Mouse (Mus musculus): ENCODE measurements at regions not wholly inside any gene's neighbourhood (a gene's known extent, or its start where the extent isn't known, plus 50 kb on each side); places are given as distances from the start of the nearest gene placed in this dataset.

DNA sequence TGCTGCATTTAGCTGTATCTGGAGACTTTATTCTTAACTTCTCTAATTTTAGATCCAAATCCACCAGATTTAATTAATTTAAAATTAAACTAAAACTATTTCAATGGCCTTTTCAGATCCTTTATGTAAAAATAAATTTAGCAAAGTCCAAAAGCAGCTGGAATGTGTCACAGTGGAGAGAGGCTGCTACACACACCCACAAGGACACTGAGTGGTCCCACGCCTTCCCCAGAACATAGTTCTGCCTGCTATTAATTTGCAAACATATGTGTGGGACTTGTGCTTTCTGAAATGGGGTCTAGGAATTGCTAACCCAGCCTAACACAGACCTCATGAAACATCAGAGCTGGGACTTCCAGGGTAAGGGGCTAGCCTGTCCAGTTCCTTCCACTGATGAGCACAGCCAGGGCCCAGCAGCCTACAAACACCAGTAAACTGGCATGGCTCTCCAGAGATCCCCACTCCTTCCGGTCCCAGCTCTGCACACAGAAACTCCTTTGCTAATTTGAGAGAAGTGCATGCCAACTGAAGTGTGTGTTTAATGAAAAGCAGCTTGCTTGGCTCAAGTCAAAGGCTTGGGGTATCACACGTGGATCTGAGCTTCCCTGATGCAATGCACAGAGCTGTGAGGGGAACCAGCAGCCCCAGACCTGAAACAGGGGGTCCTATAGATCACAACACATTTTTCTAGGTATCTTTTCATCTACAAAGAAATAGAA lies 142.8 kb downstream of the Psmg1 start:
- WGBS = 68% methylated on average over 3 of the region's 3 CpGs

DNA sequence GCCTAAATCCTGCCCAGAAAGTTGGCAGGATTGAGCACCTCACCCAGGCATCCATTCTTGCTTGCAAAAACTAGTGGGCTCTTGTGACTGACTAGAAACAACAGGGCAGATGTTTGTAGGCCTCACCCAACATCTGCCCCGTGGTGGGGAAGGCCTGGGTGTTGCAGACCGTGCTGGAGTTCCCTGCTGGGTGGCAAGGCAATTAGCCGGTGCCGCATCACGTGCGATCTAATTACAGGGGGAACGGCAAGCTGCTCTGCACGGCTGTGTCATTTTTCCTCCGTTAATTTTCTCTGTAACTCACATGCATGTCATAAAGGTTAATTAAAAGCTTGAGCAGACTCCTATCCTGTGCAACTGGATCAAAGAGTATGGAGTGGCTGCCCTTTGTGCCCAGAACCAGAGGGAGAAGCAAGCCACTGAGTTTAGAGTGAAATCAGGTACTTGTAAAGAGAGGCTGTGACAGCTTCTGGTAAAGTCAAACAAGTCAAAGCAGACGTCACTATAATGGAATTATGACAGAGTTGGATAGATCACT lies 143.5 kb downstream of the Ets2 start:
- no peak overlapping the region for H3K27ac ChIP-seq
- no peaks in the 10 kb centered on the region for H3K79me2 ChIP-seq (replicated peaks; ENCODE audit: control insufficient read depth, insufficient read depth, low read length)
- intact Hi-C loops (cut with DNase I) = no loop called here
- peaks cover 10% of the 10 kb centered on the region for H3K4me1 ChIP-seq (ENCODE audit: control insufficient read depth, insufficient read depth, low read length)
- no peak for TF ChIP-seq POLR2A (IDR thresholded peaks at IDR 0.05; ENCODE audit: insufficient read depth, low read depth, low read length)
- no peak for TF ChIP-seq EP300 (IDR thresholded peaks at IDR 0.05; ENCODE audit: insufficient read depth, low read depth, low read length)
- no peak for TF ChIP-seq CTCF (IDR thresholded peaks at IDR 0.05)
- H3K36me3 ChIP-seq (ENCODE audit: control insufficient read depth, insufficient read depth, low read length) = no peaks in the 10 kb centered on the region
- no peak overlapping the region for H3K9ac ChIP-seq (ENCODE audit: low read depth, low read length)
- 89% methylated on average over 10 of the region's 10 CpGs for WGBS
- DNase-seq = no peak
- no peaks in the 10 kb centered on the region for H3K27me3 ChIP-seq (ENCODE audit: control insufficient read depth, insufficient read depth, low read length)
- H3K4me3 ChIP-seq = no peak overlapping the region

More for the DNA sequence above, 142.8 kb downstream of the Psmg1 start:
- Histone ChIP-seq H3K4me1 (ENCODE audit: control insufficient read depth, insufficient read depth, low read length) (peaks cover 20% of the 10 kb centered on the region), H3K9ac (ENCODE audit: low read depth, low read length) (no peak overlapping the region), H3K27me3 (ENCODE audit: control insufficient read depth, insufficient read depth, low read length) (no peaks in the 10 kb centered on the region), H3K79me2 (replicated peaks; ENCODE audit: control insufficient read depth, insufficient read depth, low read length) (no peaks in the 10 kb centered on the region), H3K4me3 (no peak overlapping the region), H3K27ac (peak overlapping the region; percentile 29; the same call in 1 of the 2 replicates), H3K36me3 (ENCODE audit: control insufficient read depth, insufficient read depth, low read length) (no peaks in the 10 kb centered on the region)
- intact Hi-C loops (cut with DNase I) = no loop called here
- TF ChIP-seq CTCF (IDR thresholded peaks at IDR 0.05) (no peak), EP300 (IDR thresholded peaks at IDR 0.05; ENCODE audit: insufficient read depth, low read depth, low read length) (no peak), POLR2A (IDR thresholded peaks at IDR 0.05; ENCODE audit: insufficient read depth, low read depth, low read length) (no peak)
- DNase-seq = no peak

GRCm38 (mm10) chr16:95844691-95845090 lies 142.8 kb downstream of the Ets2 start:
- intact Hi-C loops (cut with DNase I) = no loop called here
- 66% methylated on average over 4 of the region's 4 CpGs for WGBS
- no peaks in the 10 kb centered on the region for H3K79me2 ChIP-seq (replicated peaks; ENCODE audit: control insufficient read depth, insufficient read depth, low read length)
- no peaks in the 10 kb centered on the region for H3K27me3 ChIP-seq (ENCODE audit: control insufficient read depth, insufficient read depth, low read length)
- H3K36me3 ChIP-seq (ENCODE audit: control insufficient read depth, insufficient read depth, low read length) = no peaks in the 10 kb centered on the region
- DNase-seq = no peak
- no peak overlapping the region for H3K9ac ChIP-seq (ENCODE audit: low read depth, low read length)
- no peak overlapping the region for H3K4me3 ChIP-seq
- H3K27ac ChIP-seq = no peak overlapping the region
- peaks cover 8% of the 10 kb centered on the region for H3K4me1 ChIP-seq (ENCODE audit: control insufficient read depth, insufficient read depth, low read length)
- TF ChIP-seq EP300 (IDR thresholded peaks at IDR 0.05; ENCODE audit: insufficient read depth, low read depth, low read length) = no peak
- TF ChIP-seq POLR2A (IDR thresholded peaks at IDR 0.05; ENCODE audit: insufficient read depth, low read depth, low read length) = no peak
- TF ChIP-seq CTCF (IDR thresholded peaks at IDR 0.05) = no peak

DNA sequence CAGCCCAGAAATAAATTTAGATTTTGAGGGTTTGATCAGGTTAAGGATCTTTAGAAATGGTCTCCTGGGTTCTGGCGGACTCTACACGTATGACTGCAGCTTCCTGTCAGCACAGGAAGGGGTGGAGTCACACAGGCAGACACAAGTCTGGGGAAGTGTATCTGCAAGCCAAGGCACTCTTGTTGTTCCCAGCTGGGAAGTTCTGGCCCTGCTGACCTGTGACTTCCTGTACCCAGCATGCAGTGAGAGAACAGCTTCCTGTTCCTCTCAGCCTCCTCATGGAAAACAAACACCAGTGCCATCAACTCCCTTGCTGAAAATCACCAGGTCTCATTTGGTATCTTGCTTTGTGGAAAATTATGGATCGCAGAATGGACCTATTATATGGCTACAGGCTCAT lies 140.9 kb downstream of the Ets2 start:
- Histone ChIP-seq H3K9ac (ENCODE audit: low read depth, low read length) (no peak overlapping the region), H3K4me3 (no peak overlapping the region), H3K27me3 (ENCODE audit: control insufficient read depth, insufficient read depth, low read length) (no peaks in the 10 kb centered on the region), H3K79me2 (replicated peaks; ENCODE audit: control insufficient read depth, insufficient read depth, low read length) (no peaks in the 10 kb centered on the region), H3K27ac (peak overlapping the region; percentile 47), H3K36me3 (ENCODE audit: control insufficient read depth, insufficient read depth, low read length) (no peaks in the 10 kb centered on the region), H3K4me1 (ENCODE audit: control insufficient read depth, insufficient read depth, low read length) (no peaks in the 10 kb centered on the region; the same call in 1 of the 2 replicates)
- TF ChIP-seq POLR2A (IDR thresholded peaks at IDR 0.05; ENCODE audit: insufficient read depth, low read depth, low read length) (no peak), EP300 (IDR thresholded peaks at IDR 0.05; ENCODE audit: insufficient read depth, low read depth, low read length) (peak; percentile 81)
- intact Hi-C loops (cut with DNase I) = no loop called here
- WGBS = 55% methylated on average over 3 of the region's 3 CpGs
- peak in 1 of 2 experiments; percentile 51 for DNase-seq

- TF ChIP-seq POLR2A (IDR thresholded peaks at IDR 0.05; ENCODE audit: insufficient read depth, low read depth, low read length) = no peak
- no peak for TF ChIP-seq EP300 (IDR thresholded peaks at IDR 0.05; ENCODE audit: insufficient read depth, low read depth, low read length)
- TF ChIP-seq CTCF (IDR thresholded peaks at IDR 0.05) = no peak
- Histone ChIP-seq H3K4me1 (ENCODE audit: control insufficient read depth, insufficient read depth, low read length) (peaks cover 3% of the 10 kb centered on the region; the same call in 1 of the 2 replicates), H3K79me2 (replicated peaks; ENCODE audit: control insufficient read depth, insufficient read depth, low read length) (no peaks in the 10 kb centered on the region), H3K4me3 (no peak overlapping the region), H3K27me3 (ENCODE audit: control insufficient read depth, insufficient read depth, low read length) (no peaks in the 10 kb centered on the region), H3K9ac (ENCODE audit: low read depth, low read length) (no peak overlapping the region), H3K27ac (no peak overlapping the region), H3K36me3 (ENCODE audit: control insufficient read depth, insufficient read depth, low read length) (no peaks in the 10 kb centered on the region)
- DNase-seq = no peak
- intact Hi-C loops (cut with DNase I) = no loop called here
- 89% methylated on average over 5 of the region's 5 CpGs for WGBS
Measured at GRCm38 (mm10) chr16:95839512-95840253, 137.8 kb downstream of the Ets2 start.

Measured in heart, adult 2 months (tissue).